Mouse (Mus musculus) embryonic facial prominence, embryonic 15.5 days (tissue): ENCODE measurements around the gene Apbb2. TPM values are rescaled to one million over a fixed set of nuclear protein-coding genes. Genes with fewer than 3 reads are reported as not detected.

Source experiments
- ATAC-seq: fragments of 200-750 bp; cut with Nextera tagmentation; 2 replicates; pipeline ENCODE4 v1.8.0; 2017; ENCODE audit warnings: low read depth, moderate TSS enrichment; ENCODE audit not compliant: insufficient number of reproducible peaks, low FRiP score, low TSS enrichment
- H3K27ac ChIP-seq: fragments of 300-500 bp; sonication (generic); replicated peaks from 2 replicates; pipeline ENCODE4 v1.5.1; 2015; ENCODE audit warnings: mild to moderate bottlenecking, inconsistent platforms
- H3K27me3 ChIP-seq: fragments of 300-500 bp; sonication (generic); 2 replicates; pipeline ENCODE4 v1.6.1; 2015; ENCODE audit warnings: inconsistent platforms
- H3K36me3 ChIP-seq: fragments of 300-500 bp; sonication (generic); 2 replicates; pipeline ENCODE4 v1.6.1; 2015; ENCODE audit warnings: mild to moderate bottlenecking, inconsistent platforms
- H3K4me1 ChIP-seq: fragments of 300-500 bp; sonication (generic); 2 replicates; pipeline ENCODE4 v1.6.1; 2015; ENCODE audit warnings: inconsistent platforms
- H3K4me2 ChIP-seq: fragments of 300-500 bp; sonication (generic); replicated peaks from 2 replicates; pipeline ENCODE4 v1.6.1; 2015; ENCODE audit warnings: mild to moderate bottlenecking, inconsistent platforms
- H3K4me3 ChIP-seq: fragments of 300-500 bp; sonication (generic); replicated peaks from 2 replicates; pipeline ENCODE4 v1.5.1; 2015; ENCODE audit warnings: mild to moderate bottlenecking, inconsistent platforms
- H3K9ac ChIP-seq: fragments of 300-500 bp; sonication (generic); 2 replicates; pipeline ENCODE4 v1.6.1; 2015; ENCODE audit warnings: inconsistent platforms
- H3K9me3 ChIP-seq: fragments of 300-500 bp; sonication (generic); replicated peaks from 2 replicates; pipeline ENCODE4 v1.6.1; 2016; ENCODE audit warnings: inconsistent platforms
- WGBS: fragments of 180-500 bp; shearing (Covaris S2); methylation state at CpG from one replicate; pipeline ENCODE4 v1.1.7; 2015; 5-methylcytosine and 5-hydroxymethylcytosine counted together
- polyA plus RNA-seq: library from polyadenylated mRNA; unstranded; fragments of >200 nt; fragmentation: Nextera tagmentation; extraction: Ambion mirVana; gene quantifications from 2 replicates; pipeline ENCODE4 v1.2.1, GENCODE M21; 2015

Gene Apbb2
- polyA plus RNA-seq, 1 experiment from 2014 or later = 54.7 TPM

GRCm38 (mm10) chr5:66550292-66550691, 68.3 kb downstream of the Apbb2 start:
- Histone ChIP-seq H3K27me3 (no peaks in the 10 kb centered on the region), H3K4me2 (no peak overlapping the region), H3K9me3 (no peaks in the 10 kb centered on the region), H3K27ac (no peak overlapping the region), H3K4me1 (peaks cover 18% of the 10 kb centered on the region), H3K4me3 (no peak overlapping the region), H3K36me3 (no peaks in the 10 kb centered on the region), H3K9ac (no peak overlapping the region)
- WGBS = 82% methylated on average over 5 of the region's 5 CpGs
- ATAC-seq = no peak

DNA sequence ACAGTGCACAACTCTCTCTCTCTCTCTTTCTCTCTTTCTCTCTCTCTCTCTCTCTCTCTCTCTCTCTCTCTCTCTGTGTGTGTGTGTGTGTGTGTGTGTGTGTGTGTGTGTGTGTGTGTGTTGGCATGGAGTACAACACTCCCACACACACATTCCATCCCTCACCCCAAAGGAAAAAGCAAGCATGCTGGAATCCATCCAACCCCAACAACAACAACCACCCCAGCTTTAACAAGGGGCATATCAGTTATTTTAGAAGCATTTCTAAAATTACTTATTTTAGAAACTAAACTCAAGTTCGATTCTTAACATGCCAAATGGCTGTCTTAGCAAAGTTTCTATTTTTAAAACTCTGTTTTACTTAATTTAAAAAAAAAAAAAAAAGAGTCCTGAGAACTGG, 68.9 kb downstream of the Apbb2 start:
- WGBS = 31% methylated on average over 1 of the region's 1 CpGs
- Histone ChIP-seq H3K9ac (no peak overlapping the region), H3K4me1 (peaks cover 22% of the 10 kb centered on the region), H3K9me3 (no peaks in the 10 kb centered on the region), H3K4me2 (no peak overlapping the region), H3K27ac (no peak overlapping the region), H3K36me3 (no peaks in the 10 kb centered on the region), H3K4me3 (no peak overlapping the region), H3K27me3 (no peaks in the 10 kb centered on the region)
- ATAC-seq = no peak

GRCm38 (mm10) chr5:66546969-66547511, 71.5 kb downstream of the Apbb2 start:
- H3K36me3 ChIP-seq = no peaks in the 10 kb centered on the region
- peaks cover 40% of the 10 kb centered on the region for H3K4me1 ChIP-seq
- H3K9ac ChIP-seq = no peak overlapping the region
- no peak for ATAC-seq
- no peaks in the 10 kb centered on the region for H3K9me3 ChIP-seq
- no peak overlapping the region for H3K27ac ChIP-seq
- H3K4me2 ChIP-seq = no peak overlapping the region
- H3K27me3 ChIP-seq = no peaks in the 10 kb centered on the region
- 63% methylated on average over 12 of the region's 12 CpGs for WGBS
- no peak overlapping the region for H3K4me3 ChIP-seq

DNA sequence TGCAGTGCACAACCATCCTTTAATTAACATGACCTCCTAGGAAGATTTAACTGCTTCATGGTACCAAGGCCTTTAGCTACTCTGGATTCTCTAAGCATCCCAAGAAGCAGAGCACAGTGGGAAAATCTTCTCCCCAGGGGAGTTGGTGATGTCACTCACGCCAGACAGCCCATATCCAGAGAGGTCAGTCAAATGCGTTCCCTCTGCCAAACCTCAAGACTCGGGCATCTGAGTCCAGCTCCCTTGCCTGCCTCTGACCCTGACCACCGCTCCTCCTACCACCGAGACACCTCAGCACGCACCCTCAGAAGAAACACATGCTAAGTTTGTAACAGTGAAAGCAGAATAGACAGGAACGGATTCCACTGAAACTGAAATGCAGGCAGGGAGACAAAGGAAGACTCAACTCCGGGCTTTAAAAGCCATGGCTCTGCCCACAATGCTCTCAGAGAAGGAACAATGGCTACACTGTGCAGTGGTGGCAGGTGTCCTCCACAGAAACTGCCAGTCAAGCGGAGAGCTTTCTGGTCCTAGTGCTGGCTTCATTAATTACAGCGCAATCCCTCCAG, 72.9 kb downstream of the Apbb2 start:
- Histone ChIP-seq H3K27me3 (no peaks in the 10 kb centered on the region), H3K9ac (no peak overlapping the region), H3K4me3 (no peak overlapping the region), H3K27ac (peak overlapping the region; percentile 74), H3K4me2 (no peak overlapping the region), H3K9me3 (no peaks in the 10 kb centered on the region), H3K4me1 (peaks cover 47% of the 10 kb centered on the region), H3K36me3 (no peaks in the 10 kb centered on the region)
- ATAC-seq = no peak
- 49% methylated on average over 10 of the region's 10 CpGs for WGBS

DNA sequence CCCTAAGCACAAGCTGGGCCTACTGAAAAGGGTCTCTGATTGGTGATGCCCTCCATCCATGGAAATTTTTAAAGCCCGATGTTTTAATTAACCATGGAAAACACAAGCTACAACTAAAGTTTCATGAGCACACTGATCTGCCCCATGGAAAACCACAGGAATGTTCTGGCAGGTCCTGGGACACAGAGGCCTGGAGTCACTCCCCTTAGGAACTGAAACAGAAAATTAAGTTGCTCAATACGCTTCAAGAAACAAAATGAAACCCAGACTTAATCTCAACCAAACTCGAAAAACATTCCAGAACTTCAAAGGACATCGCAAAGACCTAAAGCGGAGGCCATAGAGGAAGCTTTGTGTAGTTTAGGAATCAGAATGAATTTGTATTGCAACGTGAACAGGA, 74.8 kb downstream of the Apbb2 start:
- H3K36me3 ChIP-seq = no peaks in the 10 kb centered on the region
- H3K9ac ChIP-seq = no peak overlapping the region
- 20% methylated on average over 6 of the region's 6 CpGs for WGBS
- H3K9me3 ChIP-seq = no peaks in the 10 kb centered on the region
- peak overlapping the region; percentile 26; the same call in 1 of the 2 replicates for H3K4me2 ChIP-seq
- H3K27ac ChIP-seq = peak overlapping the region; percentile 87
- H3K4me1 ChIP-seq = peaks cover 47% of the 10 kb centered on the region
- peak; percentile 82 for ATAC-seq
- H3K4me3 ChIP-seq = no peak overlapping the region
- no peaks in the 10 kb centered on the region for H3K27me3 ChIP-seq

GRCm38 (mm10) chr5:66543344-66543743, 75.2 kb downstream of the Apbb2 start:
- no peak for ATAC-seq

GRCm38 (mm10) chr5:66542521-66542920, 76.1 kb downstream of the Apbb2 start:
- Histone ChIP-seq H3K9me3 (no peaks in the 10 kb centered on the region), H3K36me3 (no peaks in the 10 kb centered on the region), H3K4me2 (no peak overlapping the region), H3K4me3 (no peak overlapping the region), H3K4me1 (peaks cover 51% of the 10 kb centered on the region), H3K27ac (peak overlapping the region; percentile 87), H3K9ac (no peak overlapping the region), H3K27me3 (no peaks in the 10 kb centered on the region)
- ATAC-seq = no peak
- 65% methylated on average over 4 of the region's 4 CpGs for WGBS

More at GRCm38 (mm10) chr5:66543344-66543743, 75.2 kb downstream of the Apbb2 start:
- 67% methylated on average over 6 of the region's 6 CpGs for WGBS
- peak overlapping the region; percentile 87 for H3K27ac ChIP-seq
- H3K36me3 ChIP-seq = no peaks in the 10 kb centered on the region
- peak overlapping the region; percentile 26; the same call in 1 of the 2 replicates for H3K4me2 ChIP-seq
- no peaks in the 10 kb centered on the region for H3K27me3 ChIP-seq
- H3K9me3 ChIP-seq = no peaks in the 10 kb centered on the region
- no peak overlapping the region for H3K4me3 ChIP-seq
- peaks cover 47% of the 10 kb centered on the region for H3K4me1 ChIP-seq
- H3K9ac ChIP-seq = no peak overlapping the region

DNA sequence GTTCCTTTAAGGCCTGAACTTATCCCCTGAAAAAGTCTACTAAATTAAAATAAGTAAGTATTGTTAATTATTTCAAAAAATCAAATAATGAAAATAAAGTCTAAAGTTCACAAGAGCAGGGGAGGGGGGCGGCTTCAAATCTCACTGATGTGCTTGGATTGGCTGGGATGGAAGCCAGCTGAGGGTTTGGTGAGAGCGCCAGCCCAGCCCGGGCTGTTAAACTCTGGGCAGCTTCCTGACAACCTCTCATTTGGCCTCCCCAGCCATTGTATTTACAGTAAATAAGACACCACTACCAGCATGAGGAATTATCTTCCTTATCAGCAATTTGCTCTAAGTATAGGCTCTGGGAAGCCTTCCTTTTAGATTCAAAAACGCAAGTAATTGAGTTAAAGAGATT, 77.2 kb downstream of the Apbb2 start:
- no peak overlapping the region for H3K4me3 ChIP-seq
- H3K27ac ChIP-seq = no peak overlapping the region
- no peak overlapping the region for H3K9ac ChIP-seq
- H3K9me3 ChIP-seq = no peaks in the 10 kb centered on the region
- H3K4me1 ChIP-seq = peaks cover 57% of the 10 kb centered on the region
- H3K36me3 ChIP-seq = no peaks in the 10 kb centered on the region
- 59% methylated on average over 4 of the region's 4 CpGs for WGBS
- no peaks in the 10 kb centered on the region for H3K27me3 ChIP-seq
- no peak overlapping the region for H3K4me2 ChIP-seq
- no peak for ATAC-seq

GRCm38 (mm10) chr5:66540246-66540645, 78.3 kb downstream of the Apbb2 start:
- no peaks in the 10 kb centered on the region for H3K36me3 ChIP-seq
- H3K4me3 ChIP-seq = no peak overlapping the region
- H3K4me1 ChIP-seq = peaks cover 57% of the 10 kb centered on the region
- ATAC-seq = no peak
- H3K4me2 ChIP-seq = no peak overlapping the region
- no peak overlapping the region for H3K27ac ChIP-seq
- H3K9me3 ChIP-seq = no peaks in the 10 kb centered on the region
- WGBS = 96% methylated on average over 4 of the region's 4 CpGs
- no peak overlapping the region for H3K9ac ChIP-seq
- no peaks in the 10 kb centered on the region for H3K27me3 ChIP-seq

GRCm38 (mm10) chr5:66537811-66538210, 80.8 kb downstream of the Apbb2 start:
- Histone ChIP-seq H3K4me3 (no peak overlapping the region), H3K27ac (no peak overlapping the region), H3K36me3 (no peaks in the 10 kb centered on the region), H3K9ac (no peak overlapping the region), H3K4me2 (no peak overlapping the region), H3K9me3 (no peaks in the 10 kb centered on the region), H3K27me3 (no peaks in the 10 kb centered on the region), H3K4me1 (peaks cover 43% of the 10 kb centered on the region)
- no peak for ATAC-seq
- WGBS = 66% methylated on average over 7 of the region's 7 CpGs

GRCm38 (mm10) chr5:66536696-66537358, 81.8 kb downstream of the Apbb2 start:
- Histone ChIP-seq H3K9me3 (no peaks in the 10 kb centered on the region), H3K36me3 (no peaks in the 10 kb centered on the region), H3K27me3 (no peaks in the 10 kb centered on the region), H3K4me3 (no peak overlapping the region), H3K27ac (no peak overlapping the region), H3K9ac (no peak overlapping the region), H3K4me2 (no peak overlapping the region), H3K4me1 (peaks cover 45% of the 10 kb centered on the region)
- ATAC-seq = no peak
- WGBS = 50% methylated on average over 8 of the region's 8 CpGs
